Mouse (Mus musculus): Measurements from ENCODE around the gene Srd5a1. TPM values are rescaled to one million over a fixed set of nuclear protein-coding genes. Genes with fewer than 3 reads are reported as not detected.

Srd5a1 gene
- polyA plus RNA-seq, 1 experiment from 2014 or later, result 21.5 TPM

- Histone ChIP-seq H3K9ac (ENCODE audit: low read depth, low read length) (0 out of 2 replicates have a peak overlapping the region, but pooled peaks have one; percentile 20), H3K4me1 (replicated peaks; ENCODE audit: control insufficient read depth, insufficient read depth, low read length) (no peaks in the 10 kb centered on the region), H3K9me3 (ENCODE audit: control insufficient read depth, low read length) (no peaks in the 10 kb centered on the region), H3K4me2 (replicated peaks; ENCODE audit: low read depth, low read length) (no peak overlapping the region), H3K4me3 (ENCODE audit: low read depth, low read length) (no peak overlapping the region), H3K27ac (ENCODE audit: low read depth, low read length) (0 out of 2 replicates have a peak overlapping the region, but pooled peaks have one; percentile 39), H3K36me3 (ENCODE audit: control insufficient read depth, insufficient read depth, low read length) (no peaks in the 10 kb centered on the region), H3K27me3 (ENCODE audit: control insufficient read depth, insufficient read depth, low read length) (no peaks in the 10 kb centered on the region)
- peak; percentile 76 for ATAC-seq (ENCODE audit: low FRiP score)
- 47% methylated on average over 13 of the region's 13 CpGs for WGBS
- no peak for DNase-seq (ENCODE audit: low spot score)
Measured at GRCm38 (mm10) chr13:69559291-69559961, 51.8 kb downstream of the Srd5a1 start.

DNA sequence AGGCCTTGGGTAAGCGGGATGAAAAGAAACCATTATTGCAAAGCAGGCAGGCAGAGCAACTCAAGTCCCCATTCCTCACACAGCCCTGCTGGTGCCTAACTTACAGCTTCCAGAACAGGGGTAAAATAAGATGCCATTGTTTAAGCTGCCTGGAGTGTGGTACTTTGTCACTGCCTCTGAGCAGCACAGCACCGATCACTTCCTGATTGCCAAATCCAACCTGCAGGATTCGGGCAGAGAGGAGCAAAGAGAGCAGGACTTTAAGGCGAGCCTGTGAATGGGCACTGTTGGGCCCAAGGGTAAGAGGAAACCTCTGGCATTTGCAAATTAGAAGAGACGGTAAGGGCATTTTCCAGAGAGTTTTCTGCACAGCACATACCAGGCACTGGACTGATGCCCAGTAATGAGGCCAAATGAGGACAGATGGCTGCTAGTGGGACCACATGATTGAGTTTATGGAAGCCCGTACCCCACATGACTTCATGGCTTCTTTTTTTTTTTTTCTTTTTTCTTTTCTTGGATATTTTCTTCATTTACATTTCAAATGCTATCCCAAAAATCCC is 53.1 kb downstream of the Srd5a1 start:
- Histone ChIP-seq H3K4me1 (replicated peaks; ENCODE audit: control insufficient read depth, insufficient read depth, low read length) (no peaks in the 10 kb centered on the region), H3K4me2 (replicated peaks; ENCODE audit: low read depth, low read length) (no peak overlapping the region), H3K9me3 (ENCODE audit: control insufficient read depth, low read length) (no peaks in the 10 kb centered on the region), H3K27ac (ENCODE audit: low read depth, low read length) (no peak overlapping the region), H3K9ac (ENCODE audit: low read depth, low read length) (no peak overlapping the region), H3K36me3 (ENCODE audit: control insufficient read depth, insufficient read depth, low read length) (no peaks in the 10 kb centered on the region), H3K4me3 (ENCODE audit: low read depth, low read length) (no peak overlapping the region), H3K27me3 (ENCODE audit: control insufficient read depth, insufficient read depth, low read length) (no peaks in the 10 kb centered on the region)
- 83% methylated on average over 6 of the region's 6 CpGs for WGBS
- DNase-seq (ENCODE audit: low spot score) (no peak), ATAC-seq (ENCODE audit: low FRiP score) (no peak)

DNA sequence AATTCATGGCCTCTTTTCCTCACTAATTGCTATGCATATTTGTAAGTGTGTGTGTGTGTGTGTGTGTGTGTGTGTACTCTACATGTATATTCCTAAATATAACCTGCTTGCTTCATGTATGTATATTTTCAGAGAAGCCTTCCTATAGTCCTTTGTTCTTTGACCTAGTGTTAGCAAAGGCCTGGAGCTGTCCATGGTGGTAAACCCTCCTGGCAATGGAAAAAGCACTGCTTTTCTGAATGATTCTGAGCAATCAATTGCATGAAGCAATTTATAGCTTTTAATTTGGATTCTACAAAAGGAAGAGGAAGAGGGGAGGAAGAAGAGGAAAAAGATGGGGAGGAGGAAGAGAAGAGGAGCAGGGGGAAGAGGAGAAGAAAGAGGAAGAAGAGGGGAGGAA is 54.5 kb downstream of the Srd5a1 start:
- ATAC-seq (ENCODE audit: low FRiP score), result no peak
- no peak for DNase-seq (ENCODE audit: low spot score)

DNA sequence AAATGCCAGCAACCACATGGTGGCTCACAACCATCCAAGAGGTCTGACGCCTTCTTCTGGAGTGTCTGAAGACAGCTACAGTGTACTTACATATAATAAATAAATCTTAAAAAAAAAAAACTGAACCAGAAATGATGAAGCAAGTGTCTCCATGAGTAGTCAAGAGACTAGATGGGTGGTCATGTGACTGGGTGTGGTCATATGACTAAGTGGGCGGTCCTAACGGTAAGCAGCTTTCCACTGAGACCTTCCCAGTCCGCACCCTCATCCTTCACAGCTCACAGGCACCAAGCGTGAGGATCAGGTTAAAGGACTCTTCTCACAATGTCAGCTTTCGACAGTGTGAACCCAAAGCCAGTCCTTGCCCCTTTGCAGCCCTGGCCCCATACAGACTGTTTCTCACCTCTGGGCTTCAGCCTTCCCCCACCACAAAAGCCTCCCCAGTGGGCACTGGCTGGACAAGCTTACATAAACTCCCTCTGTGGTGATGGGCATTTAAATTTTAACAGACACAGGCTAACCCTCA is 55.2 kb downstream of the Srd5a1 start:
- Histone ChIP-seq H3K9ac (ENCODE audit: low read depth, low read length) (no peak overlapping the region), H3K4me3 (ENCODE audit: low read depth, low read length) (no peak overlapping the region), H3K27me3 (ENCODE audit: control insufficient read depth, insufficient read depth, low read length) (no peaks in the 10 kb centered on the region), H3K9me3 (ENCODE audit: control insufficient read depth, low read length) (no peaks in the 10 kb centered on the region), H3K36me3 (ENCODE audit: control insufficient read depth, insufficient read depth, low read length) (no peaks in the 10 kb centered on the region), H3K4me2 (replicated peaks; ENCODE audit: low read depth, low read length) (no peak overlapping the region), H3K27ac (ENCODE audit: low read depth, low read length) (no peak overlapping the region), H3K4me1 (replicated peaks; ENCODE audit: control insufficient read depth, insufficient read depth, low read length) (no peaks in the 10 kb centered on the region)
- DNase-seq (ENCODE audit: low spot score) (no peak), ATAC-seq (ENCODE audit: low FRiP score) (no peak)
- WGBS, result 85% methylated on average over 6 of the region's 6 CpGs

More for the DNA sequence above, 54.5 kb downstream of the Srd5a1 start:
- Histone ChIP-seq H3K9me3 (ENCODE audit: control insufficient read depth, low read length) (no peaks in the 10 kb centered on the region), H3K27ac (ENCODE audit: low read depth, low read length) (no peak overlapping the region), H3K4me2 (replicated peaks; ENCODE audit: low read depth, low read length) (no peak overlapping the region), H3K4me1 (replicated peaks; ENCODE audit: control insufficient read depth, insufficient read depth, low read length) (no peaks in the 10 kb centered on the region), H3K27me3 (ENCODE audit: control insufficient read depth, insufficient read depth, low read length) (no peaks in the 10 kb centered on the region), H3K36me3 (ENCODE audit: control insufficient read depth, insufficient read depth, low read length) (no peaks in the 10 kb centered on the region), H3K9ac (ENCODE audit: low read depth, low read length) (no peak overlapping the region), H3K4me3 (ENCODE audit: low read depth, low read length) (no peak overlapping the region)

GRCm38 (mm10) chr13:69555045-69555444 is 56.2 kb downstream of the Srd5a1 start:
- Histone ChIP-seq H3K36me3 (ENCODE audit: control insufficient read depth, insufficient read depth, low read length) (no peaks in the 10 kb centered on the region), H3K27ac (ENCODE audit: low read depth, low read length) (no peak overlapping the region), H3K4me2 (replicated peaks; ENCODE audit: low read depth, low read length) (no peak overlapping the region), H3K27me3 (ENCODE audit: control insufficient read depth, insufficient read depth, low read length) (no peaks in the 10 kb centered on the region), H3K4me1 (replicated peaks; ENCODE audit: control insufficient read depth, insufficient read depth, low read length) (no peaks in the 10 kb centered on the region), H3K9ac (ENCODE audit: low read depth, low read length) (no peak overlapping the region), H3K9me3 (ENCODE audit: control insufficient read depth, low read length) (no peaks in the 10 kb centered on the region), H3K4me3 (ENCODE audit: low read depth, low read length) (no peak overlapping the region)
- DNase-seq (ENCODE audit: low spot score) (no peak), ATAC-seq (ENCODE audit: low FRiP score) (no peak)
- 26% methylated on average over 8 of the region's 8 CpGs for WGBS

- no peak for ATAC-seq (ENCODE audit: low FRiP score)
- 76% methylated on average over 9 of the region's 9 CpGs for WGBS
Measured at GRCm38 (mm10) chr13:69554255-69554654, 57.0 kb downstream of the Srd5a1 start.

DNA sequence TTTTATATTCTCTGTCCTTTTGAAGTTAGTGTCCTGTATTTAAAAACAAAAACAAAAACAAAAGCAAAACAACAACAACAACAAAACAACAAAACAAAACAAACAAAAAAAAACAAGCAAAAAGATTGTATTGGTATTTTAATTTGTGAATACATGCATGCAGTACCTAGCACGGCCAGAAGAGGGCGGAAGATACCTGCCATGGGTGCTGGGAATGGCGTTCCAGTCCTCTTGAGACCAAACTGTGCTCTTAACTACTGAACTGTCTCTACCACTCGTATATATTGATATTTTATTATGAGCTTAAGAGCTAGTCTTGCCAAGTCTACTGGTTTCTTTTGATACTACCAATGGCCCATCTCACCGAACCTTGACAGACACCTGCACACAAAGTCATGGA is 58.2 kb downstream of the Srd5a1 start:
- no peak overlapping the region for H3K4me3 ChIP-seq (ENCODE audit: low read depth, low read length)
- no peak for ATAC-seq (ENCODE audit: low FRiP score)
- WGBS, result 31% methylated on average over 5 of the region's 5 CpGs
- H3K36me3 ChIP-seq (ENCODE audit: control insufficient read depth, insufficient read depth, low read length), result no peaks in the 10 kb centered on the region
- no peaks in the 10 kb centered on the region for H3K4me1 ChIP-seq (replicated peaks; ENCODE audit: control insufficient read depth, insufficient read depth, low read length)
- H3K27ac ChIP-seq (ENCODE audit: low read depth, low read length), result no peak overlapping the region
- H3K9ac ChIP-seq (ENCODE audit: low read depth, low read length), result no peak overlapping the region
- H3K27me3 ChIP-seq (ENCODE audit: control insufficient read depth, insufficient read depth, low read length), result no peaks in the 10 kb centered on the region
- H3K4me2 ChIP-seq (replicated peaks; ENCODE audit: low read depth, low read length), result no peak overlapping the region
- DNase-seq (ENCODE audit: low spot score), result peak; percentile 72
- no peaks in the 10 kb centered on the region for H3K9me3 ChIP-seq (ENCODE audit: control insufficient read depth, low read length)

More at GRCm38 (mm10) chr13:69554255-69554654, 57.0 kb downstream of the Srd5a1 start:
- H3K36me3 ChIP-seq (ENCODE audit: control insufficient read depth, insufficient read depth, low read length), result no peaks in the 10 kb centered on the region
- no peaks in the 10 kb centered on the region for H3K4me1 ChIP-seq (replicated peaks; ENCODE audit: control insufficient read depth, insufficient read depth, low read length)
- H3K4me2 ChIP-seq (replicated peaks; ENCODE audit: low read depth, low read length), result no peak overlapping the region
- H3K4me3 ChIP-seq (ENCODE audit: low read depth, low read length), result no peak overlapping the region
- no peak overlapping the region for H3K9ac ChIP-seq (ENCODE audit: low read depth, low read length)
- no peaks in the 10 kb centered on the region for H3K9me3 ChIP-seq (ENCODE audit: control insufficient read depth, low read length)
- H3K27ac ChIP-seq (ENCODE audit: low read depth, low read length), result no peak overlapping the region
- DNase-seq (ENCODE audit: low spot score), result no peak
- H3K27me3 ChIP-seq (ENCODE audit: control insufficient read depth, insufficient read depth, low read length), result no peaks in the 10 kb centered on the region

DNA sequence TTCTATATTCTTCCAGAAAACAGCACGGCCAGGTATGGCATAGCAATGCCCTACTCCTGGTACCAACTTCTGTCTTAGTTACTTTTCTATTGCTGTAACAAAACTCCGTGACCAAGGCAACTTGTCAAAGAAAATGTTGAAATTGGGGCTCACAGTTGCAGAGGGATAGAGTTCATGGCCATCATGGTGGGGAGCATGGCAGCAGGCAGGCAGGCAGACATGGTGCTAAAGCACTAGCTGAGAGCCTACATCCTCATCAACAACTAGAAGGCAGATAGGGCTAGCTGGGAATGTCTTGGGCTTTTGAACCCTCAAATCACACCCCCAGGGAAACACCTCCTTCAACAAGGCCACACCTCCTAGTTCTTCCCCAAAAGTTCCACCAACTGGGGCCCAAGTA is 60.4 kb downstream of the Srd5a1 start:
- DNase-seq (ENCODE audit: low spot score), result no peak
- no peaks in the 10 kb centered on the region for H3K9me3 ChIP-seq (ENCODE audit: control insufficient read depth, low read length)
- H3K4me1 ChIP-seq (replicated peaks; ENCODE audit: control insufficient read depth, insufficient read depth, low read length), result no peaks in the 10 kb centered on the region
- no peak overlapping the region for H3K27ac ChIP-seq (ENCODE audit: low read depth, low read length)
- no peaks in the 10 kb centered on the region for H3K27me3 ChIP-seq (ENCODE audit: control insufficient read depth, insufficient read depth, low read length)
- no peaks in the 10 kb centered on the region for H3K36me3 ChIP-seq (ENCODE audit: control insufficient read depth, insufficient read depth, low read length)
- H3K4me2 ChIP-seq (replicated peaks; ENCODE audit: low read depth, low read length), result no peak overlapping the region
- no peak overlapping the region for H3K4me3 ChIP-seq (ENCODE audit: low read depth, low read length)
- 85% methylated on average over 2 of the region's 2 CpGs for WGBS
- H3K9ac ChIP-seq (ENCODE audit: low read depth, low read length), result no peak overlapping the region
- no peak for ATAC-seq (ENCODE audit: low FRiP score)

GRCm38 (mm10) chr13:69549980-69550379 is 61.3 kb downstream of the Srd5a1 start:
- ATAC-seq (ENCODE audit: low FRiP score) (no peak), DNase-seq (ENCODE audit: low spot score) (no peak)
- 46% methylated on average over 8 of the region's 8 CpGs for WGBS
- Histone ChIP-seq H3K27me3 (ENCODE audit: control insufficient read depth, insufficient read depth, low read length) (no peaks in the 10 kb centered on the region; the same call in 1 of the 2 replicates), H3K4me1 (replicated peaks; ENCODE audit: control insufficient read depth, insufficient read depth, low read length) (no peaks in the 10 kb centered on the region), H3K27ac (ENCODE audit: low read depth, low read length) (no peak overlapping the region), H3K4me2 (replicated peaks; ENCODE audit: low read depth, low read length) (no peak overlapping the region), H3K36me3 (ENCODE audit: control insufficient read depth, insufficient read depth, low read length) (no peaks in the 10 kb centered on the region), H3K4me3 (ENCODE audit: low read depth, low read length) (no peak overlapping the region), H3K9me3 (ENCODE audit: control insufficient read depth, low read length) (no peaks in the 10 kb centered on the region), H3K9ac (ENCODE audit: low read depth, low read length) (no peak overlapping the region)
